Mouse (Mus musculus) A20 (cell line): ENCODE data around the gene Fam193b.
A peak's percentile ranks its signal among the peaks of the same experiment; 100 is the strongest.
"Not testable (repeated sequence)": the region's sequence is repeated elsewhere in the genome, so short reads cannot be mapped to it uniquely, and the experiment has no call there.

Experiments used
- DNase-seq: peaks from one replicate; pipeline ENCODE4 v3.0.0-alpha.2; 2011; ENCODE audit warnings: low read depth, low spot score

Gene Fam193b

DNA sequence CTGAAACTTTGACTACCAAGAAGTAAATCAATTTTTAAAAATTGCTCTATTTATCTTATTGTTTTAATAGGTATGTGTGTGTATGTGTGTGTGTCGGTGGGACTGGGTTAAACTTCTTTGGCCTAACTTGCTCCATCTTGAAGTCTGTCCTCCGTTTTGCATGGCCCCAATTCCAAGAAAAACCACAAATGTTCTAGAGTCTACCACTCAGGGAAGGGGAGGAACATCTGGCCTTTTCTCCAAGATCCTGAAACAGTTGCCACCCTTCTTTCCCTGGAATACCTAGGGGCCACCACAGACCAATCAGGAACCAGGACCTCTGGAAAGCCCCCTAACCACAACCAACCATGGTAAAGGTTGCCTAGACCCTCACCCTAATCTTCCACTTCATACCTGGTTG, 1.1 kb upstream of the Fam193b start:
- no peak for DNase-seq

DNA sequence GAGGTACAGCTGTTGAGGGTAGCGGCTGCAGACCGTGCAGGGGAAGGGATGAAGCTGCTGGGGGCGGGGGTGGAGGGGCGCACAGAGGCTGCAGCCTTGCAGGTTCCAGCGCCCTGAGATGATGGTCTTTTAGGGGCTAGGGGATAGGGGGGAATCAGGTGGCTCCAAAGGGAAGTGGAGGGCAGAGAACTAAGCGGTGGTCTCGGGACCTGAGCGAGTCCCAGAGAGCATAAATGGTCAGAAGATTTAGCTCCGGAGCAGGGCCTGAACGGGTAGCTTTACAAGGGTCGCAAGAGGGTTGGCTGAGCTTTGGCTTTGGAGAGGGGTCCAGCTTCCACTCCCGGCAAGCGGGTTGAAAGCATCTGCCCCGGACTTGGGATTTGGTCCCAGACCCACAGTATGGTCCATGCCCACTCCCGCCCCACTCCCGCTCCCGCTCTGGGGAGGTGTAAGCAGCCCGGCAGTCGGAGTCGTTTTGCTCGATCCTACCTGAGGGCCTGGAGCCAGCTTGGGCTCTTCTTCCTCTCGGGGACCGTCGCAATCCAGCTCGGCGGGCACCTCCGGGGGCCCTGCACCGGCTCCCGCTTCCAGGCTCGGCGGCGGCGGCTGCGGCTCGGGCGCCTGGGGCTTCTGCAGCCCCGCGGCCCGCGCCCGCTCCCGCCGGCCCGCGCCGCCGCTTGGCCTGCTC, 490 bp downstream of the Fam193b start:
- DNase-seq: peak; percentile 66

DNA sequence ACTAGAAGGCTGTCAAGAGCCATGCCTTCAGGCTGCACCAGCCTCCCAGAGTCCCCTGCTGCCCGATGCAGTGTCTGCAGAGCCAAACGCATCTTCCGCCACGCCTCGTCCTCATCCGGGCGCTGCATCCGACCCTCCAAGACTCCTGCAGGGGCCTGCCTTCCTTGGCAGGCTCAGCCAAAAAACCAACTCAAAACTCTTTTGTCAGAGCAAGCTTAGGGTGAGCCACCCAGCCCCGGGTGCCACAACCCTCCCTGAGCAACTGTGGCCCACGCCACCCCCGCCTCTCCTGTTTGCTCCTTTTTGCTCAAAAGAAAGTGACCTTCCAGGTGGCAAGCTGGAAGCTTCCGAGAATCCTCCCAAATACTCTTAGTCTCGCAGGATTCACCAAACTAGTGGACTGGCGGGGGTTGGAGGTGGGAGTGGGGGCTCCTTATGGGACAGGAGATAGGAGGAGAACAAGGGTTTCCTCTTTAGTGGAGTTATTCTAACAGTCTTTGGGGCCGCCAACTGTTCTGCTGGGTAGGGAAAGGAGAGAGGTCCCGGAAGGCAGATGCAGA, 1.1 kb downstream of the Fam193b start:
- DNase-seq: no peak

DNA sequence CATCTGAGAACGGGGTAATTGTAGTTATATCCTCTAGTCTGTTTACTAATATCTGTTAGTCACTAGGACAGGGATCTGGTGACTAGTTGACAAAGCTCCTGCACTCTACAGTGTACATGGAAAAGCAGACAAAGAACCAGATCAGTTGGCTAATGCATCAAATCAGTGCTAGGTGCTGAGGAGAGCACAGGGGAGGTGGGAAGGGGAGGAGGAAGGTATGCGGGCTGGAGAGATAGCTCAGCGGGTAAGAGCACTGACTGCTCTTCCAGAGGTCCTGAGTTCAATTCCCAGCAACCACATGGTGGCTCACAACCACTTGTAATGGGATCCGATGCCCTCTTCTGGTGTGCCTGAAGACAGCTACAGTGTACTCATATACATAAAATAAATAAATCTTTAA, 2.4 kb downstream of the Fam193b start:
- not testable (repeated sequence) for DNase-seq

DNA sequence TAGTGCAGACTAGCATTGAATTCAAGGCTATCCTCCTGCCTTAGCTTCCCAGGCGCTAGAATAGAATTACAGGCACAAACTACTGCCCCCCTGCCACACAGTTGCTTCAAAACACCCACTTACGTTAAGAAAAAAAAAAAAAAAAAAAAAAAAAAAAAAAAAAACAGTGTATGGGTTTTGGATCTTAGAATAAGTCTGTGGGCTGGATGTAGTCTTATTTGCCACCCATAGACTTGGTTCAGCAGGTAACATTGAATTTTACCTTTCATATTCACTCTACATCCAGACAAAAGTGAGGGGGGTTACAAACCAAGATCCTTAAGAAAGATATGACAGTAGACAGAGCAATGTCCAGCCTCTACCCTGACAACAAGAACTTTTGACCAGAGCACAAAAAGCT, 3.0 kb downstream of the Fam193b start:
- no peak for DNase-seq

DNA sequence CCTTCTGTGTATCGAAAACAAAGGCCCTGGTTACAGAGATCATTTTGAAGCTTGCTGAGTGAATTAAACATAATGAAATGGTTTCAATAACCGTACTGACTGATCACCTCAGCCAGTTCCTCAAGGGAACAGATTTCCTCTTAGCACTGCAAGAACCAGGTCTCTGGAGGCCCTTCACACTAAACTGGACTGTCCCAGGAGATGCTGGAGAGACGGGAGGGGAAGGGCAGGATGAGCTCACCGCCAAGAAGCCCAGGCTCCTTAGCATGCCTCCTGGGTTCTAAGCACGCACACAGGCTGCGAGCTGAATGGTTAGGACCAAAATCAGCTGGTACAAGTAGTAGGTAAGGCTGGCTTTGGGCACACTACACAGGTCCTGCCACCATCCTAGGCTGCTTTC, 3.9 kb downstream of the Fam193b start:
- no peak for DNase-seq

DNA sequence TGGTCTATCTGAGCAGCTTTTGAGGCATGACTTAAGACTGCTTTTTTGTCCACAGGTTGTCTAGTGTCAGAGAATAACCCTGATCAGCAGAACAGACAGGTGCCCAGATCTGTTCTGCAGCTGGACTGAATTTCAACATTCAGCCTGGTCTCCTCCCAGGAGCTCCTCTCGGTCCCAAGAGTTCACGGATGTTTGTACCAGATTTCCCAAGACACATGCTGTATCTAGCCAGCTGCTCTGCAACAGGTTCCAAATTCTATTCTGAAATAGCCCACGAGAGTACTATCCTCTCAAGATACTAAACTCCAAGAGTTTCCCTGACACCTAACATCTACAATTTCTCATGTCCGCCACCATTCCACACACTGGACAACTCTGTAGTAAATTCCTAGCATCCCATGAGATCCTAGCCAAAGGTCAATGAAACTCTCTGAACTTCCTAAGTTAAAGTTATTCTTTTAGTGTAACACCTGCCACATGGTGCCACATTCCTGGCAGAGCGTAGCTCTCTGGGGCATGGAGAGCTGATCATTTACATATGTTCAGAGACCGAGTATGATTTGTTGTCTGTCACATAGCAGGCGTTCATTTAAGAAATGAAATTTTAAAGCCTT, 7.5 kb downstream of the Fam193b start:
- DNase-seq: no peak

DNA sequence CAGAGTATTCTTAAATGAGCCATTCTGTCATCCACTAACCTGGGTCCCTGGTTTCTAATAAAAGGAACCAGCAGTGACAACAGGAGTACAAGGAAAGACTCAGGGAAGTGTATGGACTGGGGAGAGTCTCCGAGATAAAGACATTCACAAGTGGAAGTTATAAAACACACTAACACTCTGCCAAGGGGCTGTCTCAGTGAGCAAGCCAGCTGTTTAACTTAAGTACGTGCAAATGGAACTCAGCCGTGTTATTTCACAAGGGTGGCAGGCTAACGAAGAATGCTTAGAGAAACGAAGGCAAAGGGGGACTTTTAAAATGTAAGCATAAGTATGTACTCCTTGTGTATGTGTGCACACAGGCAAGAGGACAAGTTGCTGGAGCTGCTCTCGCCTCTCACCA, 13.4 kb downstream of the Fam193b start:
- no peak for DNase-seq

DNA sequence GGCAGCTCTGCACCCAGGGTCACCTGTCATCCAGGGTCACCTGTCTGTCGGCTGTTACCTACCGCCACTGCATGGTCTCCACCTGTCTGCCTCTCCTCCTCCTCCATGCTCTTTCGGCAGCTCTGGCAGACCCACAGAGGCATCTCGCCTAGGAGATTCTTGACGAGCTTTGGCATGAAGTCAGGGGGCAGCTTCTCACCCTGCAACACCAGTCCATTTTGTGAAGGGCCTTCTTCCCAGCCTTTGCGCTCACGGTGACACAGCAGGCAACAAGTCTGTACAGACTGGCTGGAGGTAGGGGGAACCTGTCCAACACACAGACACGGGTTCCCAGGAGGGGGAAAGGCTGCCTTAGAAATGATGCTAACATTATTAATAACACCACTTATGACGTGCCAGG, 15.0 kb downstream of the Fam193b start:
- no peak for DNase-seq

DNA sequence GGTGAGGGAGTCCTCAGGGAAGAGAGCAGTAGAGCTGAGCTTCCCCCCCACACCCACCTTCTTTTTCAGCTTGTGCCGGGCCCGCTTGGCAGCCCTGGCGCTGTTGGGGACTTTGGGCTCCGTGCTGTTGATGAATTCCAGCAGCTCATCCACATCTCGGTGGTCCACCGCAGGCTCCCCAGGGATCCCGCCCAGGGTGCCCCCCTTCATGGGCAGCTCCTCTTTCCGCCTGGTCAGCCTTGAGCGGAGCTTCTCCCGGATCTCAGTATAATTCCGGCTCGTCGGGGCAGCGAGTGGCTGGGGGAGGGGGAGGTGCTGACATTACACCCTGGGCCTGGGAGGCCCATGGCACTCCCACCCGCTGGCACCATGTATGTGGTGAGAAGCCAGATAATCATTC, 21.9 kb downstream of the Fam193b start:
- DNase-seq: no peak

DNA sequence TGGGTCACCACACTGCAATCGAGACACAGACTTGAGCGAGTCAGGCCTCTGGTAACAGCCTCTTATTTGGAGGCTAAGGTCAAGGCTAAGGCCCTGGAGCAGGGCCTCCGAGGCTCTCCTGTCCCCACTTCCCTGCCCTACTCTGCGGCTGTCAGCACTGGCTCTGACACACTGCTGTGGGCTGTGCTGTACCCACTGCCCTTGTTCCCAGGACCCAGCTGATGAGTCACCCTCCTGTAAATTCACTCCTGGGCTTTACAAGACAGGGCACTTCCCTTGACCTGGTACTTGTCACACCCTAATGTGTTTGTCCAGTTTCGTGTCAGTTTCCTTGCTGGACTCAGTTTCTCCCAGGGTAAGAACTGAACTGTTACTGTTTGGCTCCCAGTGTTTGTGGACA, 22.5 kb downstream of the Fam193b start:
- DNase-seq: no peak

DNA sequence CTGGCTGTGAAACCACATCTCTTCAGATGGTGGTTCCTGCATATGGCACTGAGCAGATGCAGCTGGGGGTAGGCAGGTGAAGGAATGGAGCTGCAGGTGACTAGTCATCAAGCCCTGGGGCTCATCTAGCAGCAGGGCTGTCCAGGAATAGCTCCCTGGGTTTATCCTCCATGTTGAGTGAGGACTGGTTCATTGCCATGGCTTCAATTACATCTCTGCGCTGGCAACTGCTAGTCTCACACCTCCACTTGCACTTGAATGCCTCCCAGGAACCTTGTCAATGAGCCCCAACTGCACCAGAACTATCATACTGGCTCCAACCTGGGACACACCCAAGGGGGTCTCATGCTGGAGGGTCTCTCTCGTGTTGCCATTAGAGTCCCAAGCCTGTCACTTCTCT, 23.0 kb downstream of the Fam193b start:
- DNase-seq: no peak

DNA sequence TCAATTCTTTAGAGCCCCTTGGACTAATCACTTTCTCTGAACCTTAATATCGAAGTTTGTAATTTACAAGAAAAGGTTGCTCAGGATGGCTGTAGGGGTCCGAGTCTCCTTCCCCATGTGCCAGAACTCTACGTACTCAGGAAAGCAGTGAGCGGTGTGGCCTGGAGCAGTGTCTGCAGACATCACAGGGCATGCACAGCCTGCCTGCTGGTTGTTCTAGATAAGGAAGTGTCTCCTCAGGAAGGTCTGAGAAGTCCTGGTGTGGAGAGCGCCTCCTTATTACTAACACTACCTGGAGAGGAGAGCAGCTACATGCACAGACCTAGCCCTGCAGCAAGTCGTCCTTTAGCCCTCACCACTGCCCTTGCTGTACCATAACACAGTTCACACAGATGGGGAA, 26.1 kb downstream of the Fam193b start:
- DNase-seq: no peak

DNA sequence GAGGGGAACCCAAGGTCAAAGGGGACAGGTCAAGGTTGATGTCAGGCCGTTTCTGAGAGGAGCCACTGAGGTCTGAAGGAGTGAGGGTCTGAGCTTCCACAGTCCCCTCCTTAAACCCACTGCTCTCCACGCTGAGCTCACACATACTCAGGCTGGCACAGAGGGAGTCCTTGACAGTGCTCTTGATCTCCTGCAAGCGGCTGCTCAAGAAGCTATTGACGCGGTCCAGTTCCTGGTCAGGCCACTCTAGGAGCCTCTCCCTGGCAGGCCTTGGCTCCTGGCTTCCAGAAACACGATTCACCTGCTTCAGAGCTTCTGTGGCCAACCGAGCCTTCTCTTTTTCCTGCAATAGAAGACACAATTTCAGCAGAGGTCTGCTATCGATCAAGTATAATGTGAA, 27.5 kb downstream of the Fam193b start:
- no peak for DNase-seq

DNA sequence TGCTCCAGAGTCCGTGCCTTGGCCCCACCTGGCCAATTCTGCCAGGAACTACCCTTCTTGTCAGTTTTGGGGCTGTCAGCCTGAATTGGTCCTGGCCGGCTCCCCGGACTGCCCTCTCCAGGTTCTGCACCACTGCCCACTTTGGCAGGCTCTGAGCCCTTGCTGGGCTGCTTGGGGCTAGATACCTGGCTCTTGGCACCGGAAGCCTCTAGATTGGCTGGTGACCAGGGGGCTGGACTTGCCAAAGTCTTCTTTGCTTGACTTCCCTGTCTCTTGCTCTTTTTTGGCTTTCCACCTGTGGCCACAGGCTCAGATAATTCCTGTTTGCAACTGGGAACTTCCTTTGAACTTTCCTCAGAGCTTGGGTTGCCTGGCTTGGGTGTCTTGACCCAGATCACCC, 28.0 kb downstream of the Fam193b start:
- DNase-seq: no peak

DNA sequence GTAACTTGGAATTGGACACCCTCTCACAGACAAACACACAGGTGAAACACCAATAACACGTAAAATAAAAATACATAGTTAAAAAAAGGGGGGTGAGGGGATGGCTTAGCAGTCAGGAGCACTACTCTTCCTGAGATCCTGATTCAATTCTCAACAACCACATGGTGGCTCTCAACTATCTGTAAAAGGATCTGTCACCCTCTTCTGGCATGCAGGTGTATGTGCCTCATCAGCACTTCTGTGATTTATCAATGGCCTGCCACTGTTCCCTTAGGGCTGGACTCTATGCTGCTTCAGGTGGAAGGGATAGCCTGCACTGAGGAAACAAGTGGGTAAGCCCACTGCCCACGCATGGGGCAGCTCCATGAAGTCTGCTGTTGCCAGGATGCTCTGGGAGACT, 30.0 kb downstream of the Fam193b start:
- no peak for DNase-seq

DNA sequence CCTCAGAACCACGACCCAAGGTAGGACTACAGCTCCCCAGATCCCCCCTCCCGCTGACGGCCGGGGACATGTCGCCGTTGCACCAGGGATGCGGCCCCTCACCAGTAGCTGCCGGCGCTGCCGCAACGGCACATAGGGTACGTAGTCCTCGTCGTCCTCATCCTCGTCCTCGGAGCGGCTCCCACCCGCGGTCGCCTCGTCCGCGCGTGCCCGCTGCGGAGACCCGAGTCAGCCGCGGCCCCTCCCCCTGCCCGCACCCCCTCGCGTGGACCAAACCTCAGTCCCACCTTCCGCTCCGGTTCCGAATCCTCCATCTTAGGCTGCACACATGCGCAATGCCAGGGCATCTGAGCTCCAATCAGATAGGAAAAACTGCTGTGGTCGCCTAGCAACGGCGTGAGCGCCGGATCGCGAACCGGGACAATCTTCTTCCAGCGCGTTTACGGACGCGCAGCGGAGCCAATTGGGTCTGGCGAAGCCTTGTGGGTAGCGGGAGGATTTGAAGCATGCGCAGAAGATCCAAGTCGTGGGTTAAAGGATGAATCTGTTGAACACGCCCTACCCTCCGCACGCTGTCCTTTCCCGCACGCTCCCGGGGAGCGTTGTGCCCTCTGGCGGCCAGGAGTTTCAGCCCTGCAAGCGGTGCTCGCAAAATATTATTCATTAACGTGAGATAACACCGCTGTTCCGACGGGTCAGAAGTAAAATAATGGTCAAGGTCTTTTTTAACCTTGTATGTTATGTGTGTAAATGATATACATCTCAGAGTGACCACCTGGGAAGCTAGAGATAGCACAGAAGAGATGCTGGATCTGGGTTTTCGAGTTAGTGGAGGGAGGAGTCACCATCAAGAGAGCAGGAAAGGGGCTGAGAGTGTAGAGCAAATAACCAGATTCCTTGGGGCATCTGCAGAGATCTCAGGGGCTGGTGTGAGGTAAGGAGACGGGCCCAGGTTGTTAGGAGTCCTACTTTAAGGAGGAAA, 34.4 kb downstream of the Fam193b start, which contains the start of gene Ddx41:
TSS of gene Ddx41 (minus strand) at position 465 of the 982 bp plus-strand sequence.
- peak; percentile 100 for DNase-seq

DNA sequence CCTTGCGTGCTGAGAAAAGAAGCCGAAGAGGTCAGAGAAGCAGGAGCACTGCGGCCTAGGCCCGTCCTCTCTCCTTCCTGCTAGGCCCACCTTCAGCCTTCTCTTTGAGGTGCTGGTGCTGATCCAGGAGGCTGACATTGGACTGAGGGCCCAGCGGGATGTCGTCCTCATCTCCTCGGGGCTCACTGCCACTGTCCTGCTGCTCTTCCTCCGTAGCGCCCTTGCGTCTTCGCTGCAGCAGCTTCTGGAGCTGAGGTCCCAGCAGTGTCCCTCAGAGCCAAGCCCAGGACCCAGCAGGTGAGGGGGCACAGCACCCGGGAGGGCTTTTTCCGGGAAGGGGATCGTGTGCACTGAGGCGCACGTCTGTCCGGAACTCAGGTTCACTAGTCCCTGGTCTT, 35.1 kb downstream of the Fam193b start:
- DNase-seq: no peak

DNA sequence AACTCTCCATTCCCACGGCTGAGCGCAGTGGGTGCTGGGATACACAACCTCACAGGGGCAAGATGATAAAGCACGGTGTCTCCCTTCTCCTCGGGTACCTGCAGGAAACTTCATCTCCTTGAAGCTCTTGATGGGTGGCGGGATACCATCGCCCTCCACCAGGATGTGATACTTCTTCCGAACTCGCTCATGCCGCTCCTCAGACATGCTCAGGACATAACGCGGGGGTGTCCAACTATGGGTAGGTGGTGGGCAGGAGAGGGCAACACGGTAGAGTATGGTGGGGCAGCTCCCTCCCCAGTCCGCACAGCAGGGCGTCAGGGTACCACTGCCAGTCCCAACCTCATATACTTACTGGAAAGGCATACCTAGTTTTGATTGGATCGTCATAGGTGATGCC, 35.7 kb downstream of the Fam193b start:
- no peak for DNase-seq

DNA sequence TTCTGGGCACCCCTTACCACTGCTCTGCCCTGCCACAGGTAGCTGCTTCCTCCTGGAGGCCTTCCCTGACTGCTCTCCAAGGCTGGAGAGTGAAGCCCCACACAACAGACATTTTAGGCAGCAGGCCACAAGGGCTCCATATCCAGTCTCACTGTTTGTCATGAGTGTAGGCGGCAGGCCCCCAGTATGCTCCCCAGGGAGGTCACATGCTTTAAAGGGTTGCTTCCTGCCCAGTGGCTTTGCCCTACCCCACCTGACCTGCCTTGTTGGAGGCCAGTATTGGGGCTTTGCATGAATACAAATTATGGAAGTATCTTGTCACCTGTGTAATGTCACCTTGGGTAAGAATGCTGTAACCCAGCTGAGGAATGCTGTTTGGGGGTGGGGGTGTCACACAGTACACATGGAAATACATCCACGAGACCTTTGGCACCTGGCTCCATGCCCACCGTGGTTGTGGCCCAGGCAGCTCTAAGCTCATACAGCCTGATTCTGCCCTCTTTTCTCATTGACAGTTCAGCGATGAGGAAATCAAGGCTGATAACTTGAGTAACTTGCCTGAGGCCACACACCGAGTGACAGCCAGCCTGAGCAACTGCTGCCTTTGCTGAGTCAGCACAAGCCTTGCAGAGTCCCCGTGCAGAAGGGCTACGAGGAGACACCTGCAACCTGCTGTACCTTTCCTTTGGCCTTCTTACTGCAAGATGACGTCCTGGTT, 41.6 kb downstream of the Fam193b start, which contains the start of gene Dok3:
TSS of gene Dok3 (minus strand) at position 99 of the 718 bp plus-strand sequence.
- DNase-seq: peak; percentile 79
